Mouse (Mus musculus) cerebellum, adult 11-12 months (tissue): ENCODE measurements around the gene Ifi35.
"Not testable (repeated sequence)": the region's sequence is repeated elsewhere in the genome, so short reads cannot be mapped to it uniquely, and the experiment has no call there.

Source experiments
- DNase-seq: peaks from one replicate; pipeline ENCODE4 v3.0.0; 2022

Ifi35 gene

DNA sequence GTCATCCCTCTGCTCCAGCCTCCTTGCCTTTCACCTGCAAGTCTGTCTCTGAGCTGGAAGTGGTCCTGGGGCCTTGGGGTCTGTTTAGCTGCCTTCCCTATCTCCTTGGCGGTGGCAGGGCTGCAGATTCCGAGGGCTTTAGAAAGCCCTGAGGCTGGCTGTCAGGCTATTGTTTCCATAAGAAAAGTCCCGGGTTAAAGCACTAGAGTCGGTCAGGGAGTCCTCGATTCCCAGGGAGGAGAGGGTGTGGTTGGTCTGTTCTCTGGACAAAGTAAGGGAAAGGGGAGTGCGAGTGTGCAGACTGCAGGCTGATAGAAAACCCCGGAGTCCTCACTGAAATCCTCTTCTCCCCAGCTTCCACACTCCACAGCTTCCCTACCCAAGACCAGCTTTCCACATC, 22.0 kb downstream of the Ifi35 start:
- DNase-seq = no peak

DNA sequence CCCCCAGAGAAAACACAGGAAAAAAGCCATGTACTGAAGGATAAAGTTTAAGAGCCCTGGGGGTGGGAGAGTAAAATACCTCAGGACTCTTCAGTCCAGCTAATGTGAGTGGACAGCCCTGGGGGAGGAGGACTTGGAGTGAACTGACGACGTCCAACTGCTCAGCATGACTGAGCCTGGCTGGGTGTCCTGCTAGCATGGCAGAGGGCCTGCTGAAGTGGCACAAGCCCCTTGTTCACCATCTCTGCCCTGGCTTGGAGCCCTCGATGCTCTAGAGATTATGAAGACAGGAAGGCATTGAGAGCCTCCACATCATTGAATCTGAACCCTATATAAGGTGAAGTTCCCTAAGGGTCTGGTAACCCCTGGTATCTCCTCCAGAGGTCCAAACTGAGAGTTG, 23.7 kb downstream of the Ifi35 start:
- no peak for DNase-seq

DNA sequence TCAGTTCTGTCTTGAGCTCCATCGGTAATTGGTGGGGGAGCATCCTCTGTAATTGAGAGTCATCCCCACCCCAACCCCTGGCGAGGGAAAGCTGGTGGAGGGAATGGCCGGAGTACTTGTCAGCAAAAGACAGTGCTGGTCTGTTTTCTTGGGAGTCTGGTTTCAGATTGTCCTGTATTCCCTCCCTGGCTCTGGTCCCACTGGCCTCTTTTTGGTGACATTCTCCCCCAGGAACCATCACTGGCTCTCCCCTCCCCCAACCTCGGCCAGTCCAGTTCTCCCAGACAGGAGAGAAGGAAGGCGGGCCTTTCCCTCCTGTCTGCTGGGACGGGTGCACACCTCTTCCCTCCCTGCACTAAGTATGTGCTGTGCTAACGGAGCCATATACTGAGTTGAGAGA, 24.1 kb downstream of the Ifi35 start:
- DNase-seq = peak; percentile 41

DNA sequence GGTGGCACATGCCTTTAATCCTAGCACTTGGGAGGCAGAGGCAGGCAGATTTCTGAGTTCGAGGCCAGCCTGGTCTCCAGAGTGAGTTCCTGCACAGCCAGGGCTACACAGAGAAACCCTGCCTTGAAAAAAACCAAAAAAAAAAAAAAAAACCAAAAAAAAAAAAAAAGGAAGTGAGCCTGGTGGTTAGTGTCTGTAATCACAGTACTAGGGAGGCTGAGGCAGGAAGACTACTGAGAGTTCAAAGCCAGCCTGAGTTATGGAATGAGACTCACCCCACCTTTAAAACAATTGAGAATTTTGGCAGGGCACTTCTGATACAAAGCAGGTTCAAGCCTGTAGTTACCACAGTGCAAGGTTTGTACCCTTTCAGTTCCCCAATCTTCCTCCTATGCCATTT, 25.5 kb downstream of the Ifi35 start:
- not testable (repeated sequence) for DNase-seq

DNA sequence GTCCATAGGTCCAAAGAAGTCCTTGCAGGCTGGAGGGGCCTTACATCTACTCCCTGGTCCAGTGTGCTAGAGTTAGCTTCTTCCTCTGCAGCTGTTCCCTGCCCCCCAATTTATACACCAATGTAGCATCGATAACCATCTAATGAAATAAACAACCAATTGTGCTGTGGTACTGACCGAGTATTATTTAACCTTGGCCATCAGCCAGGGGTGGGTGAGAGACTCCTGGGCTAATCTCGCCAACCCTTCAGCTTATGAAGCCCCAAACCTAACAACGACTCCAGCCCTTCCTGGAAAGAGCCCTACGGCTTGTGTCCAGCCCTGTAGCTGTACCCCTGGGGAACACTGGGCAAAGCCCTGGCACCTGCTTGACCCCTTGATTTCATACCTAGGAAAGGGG, 26.1 kb downstream of the Ifi35 start:
- no peak for DNase-seq

DNA sequence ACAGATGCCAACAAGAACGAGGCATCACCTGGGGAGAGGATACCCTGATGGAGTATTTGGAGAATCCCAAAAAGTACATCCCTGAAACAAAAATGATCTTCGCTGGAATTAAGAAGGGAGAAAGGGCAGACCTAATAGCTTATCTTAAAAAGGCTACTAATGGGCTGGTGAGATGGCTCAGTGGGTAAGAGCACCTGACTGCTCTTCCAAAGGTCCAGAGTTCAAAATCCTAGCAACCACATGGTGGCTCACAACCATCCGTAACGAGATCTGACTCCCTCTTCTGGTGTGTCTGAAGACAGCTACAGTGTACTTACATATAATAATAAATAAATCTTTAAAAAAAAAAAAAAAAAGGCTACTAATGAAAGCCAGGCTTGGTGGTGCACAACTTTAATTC, 28.2 kb downstream of the Ifi35 start:
- DNase-seq = not testable (repeated sequence)

DNA sequence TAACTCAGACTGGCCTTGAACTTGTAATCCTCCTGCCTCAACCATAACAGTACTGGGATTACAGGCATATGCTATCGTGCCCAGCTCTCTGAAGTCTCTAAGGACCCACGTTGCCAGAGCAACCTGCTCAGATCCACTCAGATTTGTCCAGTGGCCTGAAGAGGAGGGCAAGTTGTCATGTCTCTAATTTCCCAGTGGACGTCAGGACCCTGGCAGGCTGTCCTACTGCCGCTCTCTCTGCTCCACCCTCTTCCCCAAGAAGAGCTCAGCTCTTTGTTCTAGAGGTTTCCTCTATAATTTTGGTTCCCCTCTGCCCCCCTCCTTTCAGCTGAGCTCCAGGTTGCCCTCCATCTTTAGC, 29.0 kb downstream of the Ifi35 start:
- no peak for DNase-seq

DNA sequence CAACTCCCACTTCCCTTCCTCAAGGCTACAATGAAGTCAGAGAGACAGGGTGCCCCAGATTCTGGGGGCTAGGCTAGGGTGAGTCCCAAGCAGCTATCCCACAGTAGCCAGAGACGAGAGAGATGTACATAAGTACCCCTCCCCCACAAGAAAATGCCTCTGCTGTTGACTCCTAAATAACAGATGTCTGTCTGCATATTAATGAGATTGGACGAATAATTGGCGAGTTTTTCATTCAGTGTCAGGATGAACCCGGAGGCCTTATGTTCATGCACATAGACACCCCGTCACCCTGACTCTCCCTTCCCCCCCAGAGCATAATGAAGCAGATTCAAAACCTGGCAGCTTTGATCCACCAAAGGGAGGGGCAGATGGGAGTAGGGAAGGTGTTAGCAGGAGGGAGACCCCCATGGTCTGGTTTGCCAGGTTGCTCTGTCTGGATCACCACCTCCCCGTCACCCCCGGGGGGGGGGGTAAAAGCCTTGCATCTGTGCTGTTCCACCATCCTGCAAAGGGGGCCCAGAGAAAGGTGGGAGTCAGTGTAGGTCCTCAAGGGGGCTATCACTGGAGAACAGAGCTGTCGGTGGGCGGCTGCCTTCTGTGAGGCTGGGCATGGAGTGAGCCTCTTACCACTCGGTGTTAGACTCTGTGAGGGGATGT, 29.5 kb downstream of the Ifi35 start:
- DNase-seq = no peak

DNA sequence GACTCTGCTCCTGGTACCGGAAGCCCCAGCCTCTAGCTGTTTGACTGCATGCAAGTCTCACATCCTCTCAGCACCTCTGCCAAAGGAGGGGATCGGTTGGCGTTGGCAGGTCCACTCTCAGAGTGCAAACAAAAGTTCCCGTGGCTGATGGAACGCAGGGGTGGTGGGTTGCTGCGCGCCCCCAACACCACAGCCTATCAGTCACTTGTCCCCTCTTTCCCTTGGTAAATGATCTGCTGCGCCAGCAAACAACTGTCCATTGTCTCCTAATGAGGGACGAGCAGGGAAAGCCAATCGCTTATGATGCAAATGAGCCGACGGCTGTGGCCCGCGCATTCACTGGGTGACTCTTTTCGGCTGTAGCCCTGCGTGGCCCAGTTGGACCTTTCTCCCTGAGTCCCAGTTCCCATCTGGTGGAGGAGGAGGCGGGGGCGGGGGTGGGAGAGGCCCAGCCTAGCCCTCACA, 31.0 kb downstream of the Ifi35 start:
- no peak for DNase-seq

DNA sequence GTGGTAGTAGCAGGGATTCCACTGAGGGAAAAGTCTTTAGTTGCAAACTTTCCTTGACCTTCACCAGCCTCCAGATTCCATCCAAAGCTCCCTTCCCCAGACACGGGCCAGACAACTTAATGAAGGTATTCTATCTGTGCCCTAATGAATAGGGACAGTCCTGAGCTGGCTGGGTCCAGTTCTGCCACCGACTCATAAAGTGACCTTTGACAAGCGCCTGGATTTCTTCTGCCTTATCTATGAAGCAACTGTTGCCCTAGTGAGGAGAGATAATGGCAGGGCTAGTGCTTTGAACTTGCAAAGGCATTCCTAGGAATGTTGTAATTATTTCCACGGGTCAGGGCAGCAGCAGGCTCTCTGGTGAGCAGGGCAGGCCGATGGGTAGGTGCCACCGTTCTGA, 32.7 kb downstream of the Ifi35 start:
- DNase-seq = no peak

DNA sequence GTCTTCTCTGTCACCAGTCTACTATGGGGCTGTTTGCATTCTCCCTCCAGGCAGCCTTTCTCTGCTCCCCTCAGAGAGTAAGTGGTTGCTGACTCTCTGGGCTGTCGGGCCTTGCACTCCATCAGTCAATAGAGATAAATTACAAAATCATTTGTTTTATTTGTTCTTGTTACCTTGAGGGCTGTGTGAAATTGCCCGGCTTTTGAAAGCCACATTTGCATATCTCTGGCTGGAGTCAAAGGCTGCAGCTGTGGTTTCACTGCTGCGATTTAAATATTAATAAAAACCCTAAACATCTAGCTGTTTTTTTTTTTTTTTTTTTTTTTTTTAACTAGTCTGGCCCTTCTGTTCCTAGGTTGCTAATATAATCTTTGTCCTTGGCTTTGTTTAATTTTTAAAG, 35.6 kb downstream of the Ifi35 start:
- no peak for DNase-seq

DNA sequence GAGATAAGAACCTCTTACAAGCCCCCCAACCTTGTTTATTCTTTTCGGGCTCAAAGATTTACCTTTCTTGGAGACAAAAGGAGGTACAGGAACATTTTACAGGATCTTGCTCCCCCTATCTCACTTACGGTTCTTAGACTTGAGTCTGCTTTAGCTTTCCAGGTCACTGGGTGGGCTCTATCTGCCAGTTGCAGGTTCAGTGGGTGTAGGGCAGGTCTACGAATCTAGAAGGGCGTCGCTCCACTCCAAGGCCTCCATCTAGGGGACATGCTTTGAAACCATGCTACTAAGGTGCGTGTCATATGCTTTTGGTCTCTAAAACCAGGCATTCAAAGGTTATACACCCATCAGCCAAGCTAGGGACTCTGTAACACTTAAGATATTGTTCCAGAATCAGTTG, 36.0 kb downstream of the Ifi35 start:
- DNase-seq = no peak

DNA sequence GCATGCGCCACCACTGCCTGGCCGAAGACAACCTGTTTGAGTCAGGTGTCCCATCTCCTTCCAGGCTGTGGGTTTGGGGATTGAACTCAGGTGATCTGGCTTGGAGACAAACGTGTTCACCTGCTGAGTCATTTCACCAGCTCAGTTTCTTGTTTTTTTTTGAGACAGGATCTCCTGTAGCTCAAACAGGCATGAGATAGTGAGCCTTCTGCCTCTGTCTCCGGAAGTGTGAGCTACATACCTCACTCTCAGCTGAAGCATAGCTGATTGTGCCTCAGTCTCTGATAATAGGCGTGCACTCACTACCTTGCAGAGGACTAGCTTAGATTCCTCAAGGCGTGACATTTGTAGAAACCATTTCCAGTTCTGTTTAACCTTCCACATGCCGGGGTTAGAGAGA, 36.6 kb downstream of the Ifi35 start:
- DNase-seq = no peak

DNA sequence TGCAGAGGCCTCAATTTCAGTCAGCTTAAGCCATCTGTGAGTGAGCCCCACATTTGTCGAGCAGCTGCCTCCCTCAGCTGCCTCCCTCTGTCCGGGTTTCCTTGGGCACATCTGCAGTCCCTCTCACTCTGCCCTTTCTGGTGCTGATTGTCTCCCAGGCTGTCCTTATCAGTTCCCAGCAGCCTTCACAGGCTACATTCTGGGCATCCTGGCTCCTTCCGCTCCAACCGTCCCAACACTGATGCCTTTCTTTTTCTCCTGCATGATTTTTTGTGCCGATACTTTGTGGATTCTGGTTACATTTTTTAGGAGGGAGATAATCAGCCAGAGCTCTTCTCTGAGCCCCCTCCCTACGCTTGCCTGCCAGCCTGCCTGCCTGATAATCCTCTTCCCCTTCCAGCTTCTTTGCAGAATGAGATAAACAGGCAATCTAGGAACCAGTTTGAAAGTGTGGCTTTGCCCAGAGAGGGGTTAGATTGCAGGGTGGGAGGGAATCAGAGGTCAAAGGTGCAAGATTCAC, 37.4 kb downstream of the Ifi35 start:
- DNase-seq = no peak

DNA sequence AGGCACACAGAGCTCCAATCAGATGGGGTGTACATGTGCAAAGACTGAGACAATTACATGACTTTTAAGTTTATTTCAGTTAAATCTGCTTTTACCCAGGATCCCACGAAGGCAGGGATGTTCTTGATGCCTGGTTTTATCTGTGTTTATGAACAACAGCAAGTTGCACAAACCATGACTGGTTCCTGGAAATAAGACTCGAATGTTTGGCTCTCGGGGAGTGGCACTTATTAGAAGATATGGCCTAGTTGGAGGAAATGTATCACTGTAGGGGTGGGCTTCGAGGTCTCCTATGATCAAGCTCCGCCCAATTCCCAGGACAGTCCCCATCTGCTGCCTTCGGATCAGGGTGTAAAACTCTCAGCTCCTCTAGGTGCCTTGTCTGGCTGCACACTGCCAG, 37.9 kb downstream of the Ifi35 start:
- DNase-seq = no peak

DNA sequence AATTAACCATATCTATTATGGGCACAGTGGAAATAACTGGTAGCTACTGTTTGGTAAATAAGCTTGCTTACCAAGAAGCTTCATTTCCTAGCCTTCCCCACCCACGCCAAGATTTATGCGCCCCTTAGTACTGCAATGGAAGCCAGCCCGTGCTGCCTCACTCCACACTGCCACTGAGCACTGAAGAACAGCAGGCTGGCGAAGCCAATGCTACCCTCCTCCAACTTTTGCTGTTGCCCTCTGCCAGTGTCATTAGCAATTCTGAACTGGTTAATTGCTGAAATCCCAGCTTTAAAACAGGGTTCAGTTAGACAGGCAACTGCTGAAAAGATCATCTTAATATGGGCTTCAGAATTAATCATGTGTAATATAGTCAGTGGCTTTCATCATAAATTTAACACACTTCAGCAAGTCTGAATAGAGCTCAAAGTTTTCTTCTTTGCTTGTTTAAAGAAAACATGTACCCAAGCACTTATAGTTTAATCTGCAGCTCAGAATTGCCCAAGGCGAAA, 58.1 kb downstream of the Ifi35 start:
- DNase-seq = no peak

DNA sequence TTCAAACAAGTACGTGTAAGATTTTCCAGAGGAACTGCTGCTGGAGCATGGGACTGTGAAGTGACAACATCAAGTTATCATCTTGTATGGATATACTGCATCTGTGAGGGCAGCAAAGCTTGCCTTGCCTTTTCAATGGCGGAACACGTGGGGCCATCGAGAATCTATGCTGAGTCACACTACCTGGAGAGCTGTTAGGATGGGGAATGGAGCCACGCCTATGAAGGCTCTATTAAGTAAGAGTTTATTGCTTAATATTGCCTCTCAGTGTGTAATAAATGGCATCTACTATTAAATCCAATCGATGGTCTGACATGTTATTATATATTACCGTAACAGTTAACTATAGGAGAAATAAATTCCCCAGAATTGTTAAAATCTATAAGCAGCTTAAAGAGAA, 58.9 kb downstream of the Ifi35 start:
- DNase-seq = no peak
